Mouse (Mus musculus): Measurements from ENCODE around the gene Cacna1c. TPM values are rescaled to one million over a fixed set of nuclear protein-coding genes. Genes with fewer than 3 reads are reported as not detected.
A peak's percentile ranks its signal among the peaks of the same experiment; 100 is the strongest.
"Not testable (repeated sequence)": the region's sequence is repeated elsewhere in the genome, so short reads cannot be mapped to it uniquely, and the experiment has no call there.

Cacna1c gene
- total RNA-seq, 1 experiment from 2014 or later: 0.05 TPM

DNA sequence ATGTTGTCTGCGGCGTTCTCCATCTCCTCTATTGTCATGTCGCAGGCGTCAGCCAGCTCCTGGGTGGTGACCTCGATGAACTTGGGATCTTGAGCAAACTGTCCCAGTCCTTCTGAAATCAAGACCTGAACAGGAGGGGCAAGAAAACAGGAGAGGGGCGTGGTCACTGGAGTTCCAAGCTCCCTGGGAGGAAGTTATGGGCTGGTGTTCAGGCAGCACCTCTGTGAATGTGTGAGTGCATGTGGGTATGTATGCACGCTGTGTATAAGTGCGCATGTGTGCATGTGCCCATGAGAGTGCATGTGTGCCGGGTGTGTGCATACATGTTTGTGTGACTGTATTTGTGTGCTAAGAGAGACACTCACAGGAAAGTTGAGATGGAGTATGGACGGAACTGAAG is 602.1 kb downstream of the Cacna1c start:
- ATAC-seq (replicated peaks; ENCODE audit: low read depth, poor library complexity, severe bottlenecking): 0 out of 2 replicates have a peak, but pooled peaks have one; percentile 12

DNA sequence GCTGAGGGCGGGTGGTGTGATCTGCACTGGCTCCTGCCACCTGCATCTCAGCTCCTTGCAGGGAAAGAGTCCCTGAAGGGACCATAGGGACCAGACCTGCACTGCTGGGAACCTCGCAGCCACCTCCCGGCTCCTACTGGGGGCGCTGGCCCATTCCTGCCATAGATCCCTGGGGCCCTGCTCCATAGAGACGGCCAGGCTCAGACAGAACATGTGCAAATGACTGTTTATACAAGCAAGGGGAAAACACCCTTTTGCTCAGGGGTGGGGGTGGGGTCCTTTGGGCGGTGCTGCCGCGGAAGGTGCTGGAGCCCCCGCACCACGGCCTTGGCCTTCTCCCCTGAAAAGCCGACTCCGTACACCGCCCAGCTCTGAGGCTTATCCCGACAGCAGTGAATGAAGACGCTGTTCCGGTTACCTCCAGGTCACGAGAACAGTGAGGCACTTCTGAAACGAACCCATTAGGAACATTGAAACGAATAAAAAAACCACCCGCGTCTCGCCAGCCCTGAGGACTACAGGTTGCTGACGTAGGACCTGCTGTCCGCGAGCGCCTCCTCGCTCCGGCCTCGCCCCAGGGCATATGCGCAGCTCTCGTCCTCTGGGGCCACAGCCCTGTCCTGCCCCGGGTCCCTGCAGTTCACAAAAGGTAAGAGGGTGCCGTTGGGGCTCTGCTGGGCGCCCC is 602.7 kb downstream of the Cacna1c start:
- peak; percentile 85 for ATAC-seq (replicated peaks; ENCODE audit: low read depth, poor library complexity, severe bottlenecking)

GRCm38 (mm10) chr6:118592662-118593376 is 603.4 kb downstream of the Cacna1c start:
- ATAC-seq (replicated peaks; ENCODE audit: low read depth, poor library complexity, severe bottlenecking): no peak

- not testable (repeated sequence) for ATAC-seq (replicated peaks; ENCODE audit: low read depth, poor library complexity, severe bottlenecking)
These were observed 617.5 kb downstream of the Cacna1c start for GRCm38 (mm10) chr6:118578741-118579140.

DNA sequence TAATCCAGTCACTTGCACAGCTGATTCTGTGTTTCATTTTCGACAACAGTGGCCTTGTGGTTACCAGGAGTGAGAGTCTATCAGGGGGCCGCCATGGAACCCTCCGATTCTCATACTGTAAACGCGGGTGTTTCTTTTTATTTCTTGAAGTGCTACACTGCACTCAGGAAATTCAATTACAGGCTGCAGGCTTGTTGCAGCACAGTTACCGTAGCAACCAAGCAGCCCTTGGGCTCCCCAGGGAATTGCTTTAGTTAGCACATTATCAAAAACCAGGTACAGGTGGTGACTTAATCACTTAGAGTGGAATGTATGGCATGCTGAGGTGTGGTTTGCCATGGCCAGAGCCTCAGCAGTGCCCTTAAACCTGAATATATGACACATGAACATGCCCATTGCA is 621.9 kb downstream of the Cacna1c start:
- ATAC-seq (replicated peaks; ENCODE audit: low read depth, poor library complexity, severe bottlenecking): no peak

- ATAC-seq (replicated peaks; ENCODE audit: low read depth, poor library complexity, severe bottlenecking): no peak
These were observed 628.4 kb downstream of the Cacna1c start for GRCm38 (mm10) chr6:118567816-118568215.

GRCm38 (mm10) chr6:118561745-118562609 is 634.2 kb downstream of the Cacna1c start, which contains the start of gene Ankrd26:
TSS of gene Ankrd26 (minus strand) at chr6:118562226.
- ATAC-seq (replicated peaks; ENCODE audit: low read depth, poor library complexity, severe bottlenecking): peak; percentile 98

DNA sequence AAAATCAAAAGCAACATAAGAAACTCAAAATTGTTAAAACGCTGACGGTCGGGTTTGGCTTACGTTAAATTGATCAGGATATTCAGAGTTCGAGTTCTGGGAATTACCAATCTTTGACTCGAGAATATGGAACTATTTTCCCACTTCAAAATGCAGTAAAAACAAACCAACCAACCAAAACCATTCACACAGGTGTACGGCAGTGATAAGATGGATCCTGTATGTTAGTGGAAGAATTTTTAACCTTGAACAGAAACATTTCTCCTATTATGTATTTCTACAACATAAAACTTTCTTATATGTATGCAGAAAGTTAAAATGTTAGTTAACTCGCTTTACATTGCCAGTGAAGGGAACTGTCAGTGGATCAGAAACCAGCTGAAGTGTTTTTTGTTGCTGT is 635.0 kb downstream of the Cacna1c start:
- ATAC-seq (replicated peaks; ENCODE audit: low read depth, poor library complexity, severe bottlenecking): no peak

DNA sequence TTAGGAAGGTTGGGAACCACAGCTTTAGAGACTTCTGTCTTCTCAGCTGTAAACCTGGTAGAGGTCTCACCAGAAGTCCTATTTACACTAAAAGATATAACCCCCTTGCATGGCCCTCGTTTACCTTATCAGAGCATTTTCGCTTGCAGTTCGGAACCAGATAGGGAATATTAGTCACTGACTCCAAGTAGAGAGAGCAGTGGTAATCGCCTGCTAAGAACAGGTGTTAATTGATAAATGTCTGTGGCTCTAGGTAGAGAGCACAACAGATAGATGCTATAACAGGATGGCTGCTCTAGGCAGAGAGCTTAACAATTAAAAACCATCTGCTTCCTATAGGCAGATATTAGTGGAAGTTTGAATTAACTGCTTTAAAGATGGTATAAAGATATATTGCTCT is 657.6 kb downstream of the Cacna1c start:
- ATAC-seq (replicated peaks; ENCODE audit: low read depth, poor library complexity, severe bottlenecking): no peak

Other genes starting within 250 kb of the Cacna1c start
- gene Dcp1b, start 21.2 kb downstream of the Cacna1c start, total RNA-seq (2017): 9.0 and 10.6 TPM in 2 replicates
- 0.18 and 0.34 TPM in 2 replicates for gene Cacna2d4, start 40.1 kb upstream of the Cacna1c start, total RNA-seq (2017)
- gene Lrtm2, start 134.3 kb upstream of the Cacna1c start, total RNA-seq (2017): 0.24 TPM in 1 of 2 replicates, not detected in the other
- gene Adipor2, start 221.3 kb upstream of the Cacna1c start, total RNA-seq (2017): 93.7 and 111 TPM in 2 replicates